Mouse (Mus musculus): ENCODE measurements at regions not wholly inside any gene's neighbourhood (a gene's known extent, or its start where the extent isn't known, plus 50 kb on each side); places are given as distances from the start of the nearest gene placed in this dataset.

GRCm38 (mm10) chr1:119330751-119331326 lies 91.2 kb downstream of the Inhbb start:
- no peak for DNase-seq (ENCODE audit: low spot score)
- ATAC-seq, result no peak
- no peak overlapping the region for H3K4me3 ChIP-seq (ENCODE audit: low read length)
- no peak overlapping the region for H3K9ac ChIP-seq (replicated peaks; ENCODE audit: low read length)
- no peaks in the 10 kb centered on the region for H3K36me3 ChIP-seq (ENCODE audit: insufficient read depth, low read length)
- 64% methylated on average over 4 of the region's 4 CpGs for WGBS
- H3K27me3 ChIP-seq (ENCODE audit: insufficient read depth, low read length), result no peaks in the 10 kb centered on the region
- TF ChIP-seq CTCF (IDR thresholded peaks at IDR 0.05; ENCODE audit: low read depth), result no peak
- no peaks in the 10 kb centered on the region for H3K9me3 ChIP-seq (ENCODE audit: low read length)
- no peaks in the 10 kb centered on the region for H3K4me1 ChIP-seq (ENCODE audit: insufficient read depth, low read length)
- H3K4me2 ChIP-seq (ENCODE audit: low read depth, low read length), result no peak overlapping the region
- no peak overlapping the region for H3K27ac ChIP-seq

- H3K27me3 ChIP-seq (ENCODE audit: insufficient read depth, low read length), result no peaks in the 10 kb centered on the region
- peak; percentile 3 for DNase-seq (ENCODE audit: low spot score)
- H3K4me2 ChIP-seq (ENCODE audit: low read depth, low read length), result no peak overlapping the region
- ATAC-seq, result peak; percentile 25; the same call in 1 of the 2 replicates
- H3K4me1 ChIP-seq (ENCODE audit: insufficient read depth, low read length), result no peaks in the 10 kb centered on the region
- H3K4me3 ChIP-seq (ENCODE audit: low read length), result no peak overlapping the region
- H3K9ac ChIP-seq (replicated peaks; ENCODE audit: low read length), result no peak overlapping the region
- H3K27ac ChIP-seq, result no peak overlapping the region
- no peaks in the 10 kb centered on the region for H3K36me3 ChIP-seq (ENCODE audit: insufficient read depth, low read length)
- no peaks in the 10 kb centered on the region for H3K9me3 ChIP-seq (ENCODE audit: low read length)
- no peak for TF ChIP-seq CTCF (IDR thresholded peaks at IDR 0.05; ENCODE audit: low read depth)
- WGBS, result 41% methylated on average over 7 of the region's 7 CpGs
Observed at GRCm38 (mm10) chr1:119329693-119330434, 92.2 kb downstream of the Inhbb start.

GRCm38 (mm10) chr1:119328921-119329692 lies 92.9 kb downstream of the Inhbb start:
- Histone ChIP-seq H3K4me1 (ENCODE audit: insufficient read depth, low read length) (no peaks in the 10 kb centered on the region), H3K4me2 (ENCODE audit: low read depth, low read length) (no peak overlapping the region), H3K9ac (replicated peaks; ENCODE audit: low read length) (no peak overlapping the region), H3K27ac (peak overlapping the region; percentile 46; the same call in 1 of the 2 replicates), H3K9me3 (ENCODE audit: low read length) (no peaks in the 10 kb centered on the region), H3K4me3 (ENCODE audit: low read length) (no peak overlapping the region), H3K27me3 (ENCODE audit: insufficient read depth, low read length) (no peaks in the 10 kb centered on the region), H3K36me3 (ENCODE audit: insufficient read depth, low read length) (no peaks in the 10 kb centered on the region)
- ATAC-seq (peak; percentile 91), DNase-seq (ENCODE audit: low spot score) (peak; percentile 82)
- WGBS, result 8% methylated on average over 15 of the region's 15 CpGs
- TF ChIP-seq CTCF (IDR thresholded peaks at IDR 0.05; ENCODE audit: low read depth), result no peak

GRCm38 (mm10) chr1:119324551-119324950 lies 97.5 kb downstream of the Inhbb start:
- no peaks in the 10 kb centered on the region for H3K36me3 ChIP-seq (ENCODE audit: insufficient read depth, low read length)
- H3K4me3 ChIP-seq (ENCODE audit: low read length), result no peak overlapping the region
- H3K9me3 ChIP-seq (ENCODE audit: low read length), result no peaks in the 10 kb centered on the region
- 67% methylated on average over 8 of the region's 8 CpGs for WGBS
- no peak overlapping the region for H3K4me2 ChIP-seq (ENCODE audit: low read depth, low read length)
- ATAC-seq (no peak), DNase-seq (ENCODE audit: low spot score) (no peak)
- TF ChIP-seq CTCF (IDR thresholded peaks at IDR 0.05; ENCODE audit: low read depth), result no peak
- no peak overlapping the region for H3K9ac ChIP-seq (replicated peaks; ENCODE audit: low read length)
- H3K27ac ChIP-seq, result no peak overlapping the region
- no peaks in the 10 kb centered on the region for H3K27me3 ChIP-seq (ENCODE audit: insufficient read depth, low read length)
- no peaks in the 10 kb centered on the region for H3K4me1 ChIP-seq (ENCODE audit: insufficient read depth, low read length)

DNA sequence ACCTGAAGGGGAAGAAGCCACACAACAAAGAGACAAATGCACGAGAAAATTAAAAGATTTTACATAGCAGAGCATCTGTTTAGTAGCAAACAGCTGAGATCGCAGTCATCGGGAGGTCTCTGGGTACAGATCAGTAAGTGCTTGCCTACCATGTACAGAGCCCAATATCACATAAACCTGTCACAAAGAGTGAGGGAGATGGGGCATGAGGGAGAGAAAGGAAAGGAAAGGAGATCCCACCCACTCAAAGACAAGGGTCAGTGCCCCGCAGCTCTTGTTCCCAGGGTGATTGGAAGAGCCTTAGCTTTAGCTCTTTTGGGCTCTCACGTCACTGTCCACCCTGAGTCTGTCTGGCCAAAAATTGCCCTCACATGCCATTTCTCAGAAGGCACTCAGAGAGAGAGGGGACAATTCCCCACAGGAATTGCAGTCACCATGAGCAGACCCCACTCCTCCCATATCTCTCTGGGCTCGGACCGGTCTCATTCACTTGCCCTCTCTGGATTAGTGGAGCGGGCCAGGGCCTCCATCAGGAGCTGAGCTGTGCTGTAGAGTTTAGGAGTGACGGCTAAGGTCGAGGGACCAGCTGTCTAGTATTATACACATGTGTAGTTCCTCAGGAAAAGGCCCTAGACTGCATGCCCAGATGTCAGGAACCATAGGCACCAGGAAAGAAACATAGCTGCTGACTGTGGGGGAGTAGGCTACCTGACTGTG lies 99.6 kb downstream of the Inhbb start:
- Histone ChIP-seq H3K9me3 (ENCODE audit: low read length) (no peaks in the 10 kb centered on the region), H3K27me3 (ENCODE audit: insufficient read depth, low read length) (no peaks in the 10 kb centered on the region), H3K4me3 (ENCODE audit: low read length) (no peak overlapping the region), H3K9ac (replicated peaks; ENCODE audit: low read length) (no peak overlapping the region), H3K27ac (no peak overlapping the region), H3K4me2 (ENCODE audit: low read depth, low read length) (no peak overlapping the region), H3K36me3 (ENCODE audit: insufficient read depth, low read length) (no peaks in the 10 kb centered on the region), H3K4me1 (ENCODE audit: insufficient read depth, low read length) (no peaks in the 10 kb centered on the region)
- DNase-seq (ENCODE audit: low spot score) (no peak), ATAC-seq (no peak)
- 79% methylated on average over 10 of the region's 10 CpGs for WGBS
- TF ChIP-seq CTCF (IDR thresholded peaks at IDR 0.05; ENCODE audit: low read depth), result no peak

DNA sequence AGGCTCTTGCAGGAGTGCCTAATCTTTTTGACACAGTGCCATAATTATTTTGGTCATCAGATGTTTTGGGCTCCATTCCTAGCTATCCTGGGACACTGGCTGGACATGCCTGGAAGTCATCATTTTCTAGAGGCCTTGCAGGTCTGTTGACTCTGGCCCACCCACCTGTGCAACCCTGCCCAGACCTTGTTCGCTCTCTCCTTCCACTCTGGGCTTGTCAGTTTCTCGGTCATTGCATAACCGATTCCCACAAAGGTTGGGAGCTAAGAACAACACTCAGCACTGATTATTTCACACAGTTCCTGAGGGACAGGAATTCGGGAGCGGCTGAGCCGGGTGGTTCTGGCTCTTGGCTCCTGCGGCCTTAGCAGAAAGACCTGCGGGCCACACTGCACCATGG lies 100.2 kb downstream of the Inhbb start:
- Histone ChIP-seq H3K4me1 (ENCODE audit: insufficient read depth, low read length) (no peaks in the 10 kb centered on the region), H3K9me3 (ENCODE audit: low read length) (no peaks in the 10 kb centered on the region), H3K9ac (replicated peaks; ENCODE audit: low read length) (no peak overlapping the region), H3K4me2 (ENCODE audit: low read depth, low read length) (no peak overlapping the region), H3K4me3 (ENCODE audit: low read length) (no peak overlapping the region), H3K36me3 (ENCODE audit: insufficient read depth, low read length) (no peaks in the 10 kb centered on the region), H3K27me3 (ENCODE audit: insufficient read depth, low read length) (no peaks in the 10 kb centered on the region), H3K27ac (no peak overlapping the region)
- TF ChIP-seq CTCF (IDR thresholded peaks at IDR 0.05; ENCODE audit: low read depth), result no peak
- no peak for DNase-seq (ENCODE audit: low spot score)
- WGBS, result 88% methylated on average over 8 of the region's 8 CpGs
- ATAC-seq, result no peak

All from hindbrain, postnatal 0 days (tissue).